Mouse (Mus musculus): Measurements from ENCODE around the gene Gm6899. TPM values are rescaled to one million over a fixed set of nuclear protein-coding genes. Genes with fewer than 3 reads are reported as not detected.

Gm6899 gene
- total RNA-seq (2014; rRNA removed) (not detected in 2 replicates), polyA plus RNA-seq (2015; fragmentation: Nextera tagmentation; extraction: Ambion mirVana) (0.35 TPM in 1 of 2 replicates, not detected in the other)

DNA sequence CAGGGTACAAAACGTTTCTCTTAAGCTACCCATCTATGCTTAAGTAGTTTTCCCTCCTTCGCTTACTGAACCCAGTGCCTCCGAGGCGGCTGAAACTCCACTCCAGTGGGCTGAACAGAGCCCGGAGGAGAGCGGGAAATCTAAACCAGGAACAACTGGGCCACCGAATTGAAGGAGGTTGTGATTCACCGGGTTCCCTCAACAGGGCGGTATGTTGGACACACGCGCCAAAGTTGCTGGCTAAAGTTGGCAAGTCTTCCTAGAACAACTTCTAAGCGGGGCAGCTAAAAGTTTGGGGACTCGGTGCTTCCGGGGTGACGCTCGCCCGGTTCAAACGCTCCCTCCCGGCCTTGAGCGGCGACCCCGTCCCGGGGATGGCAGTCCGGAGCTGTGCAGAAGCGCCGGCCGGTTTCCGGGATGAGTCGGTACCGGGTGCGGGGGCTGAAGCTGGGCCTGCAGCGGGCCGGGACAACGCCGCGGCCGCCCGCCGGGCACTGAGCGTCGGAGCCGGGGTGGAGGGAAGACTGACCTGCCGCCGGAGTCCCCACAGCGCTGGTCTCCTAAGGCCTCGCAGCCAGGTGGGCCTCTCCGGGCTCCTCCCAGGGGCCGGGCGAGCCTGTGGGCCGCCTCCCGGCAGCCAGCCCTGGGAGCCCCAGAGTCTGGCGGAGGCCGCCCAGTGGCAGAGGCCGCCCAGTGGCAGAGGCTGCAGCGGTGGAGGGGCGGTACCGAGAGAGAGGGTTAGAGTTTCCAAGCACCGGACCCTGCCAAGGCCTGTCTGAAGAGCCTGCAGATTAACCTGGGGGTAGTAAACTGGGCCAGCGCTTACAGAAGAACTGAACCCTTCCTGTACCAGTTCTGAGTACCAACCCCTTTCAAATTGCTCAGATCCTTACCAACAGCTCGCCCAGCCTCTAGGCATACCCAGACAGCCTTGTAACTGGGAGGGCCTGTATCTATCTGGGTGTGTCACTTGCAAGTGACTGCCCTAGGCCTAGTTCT is at the start of gene Gm6899, which contains the start of gene Vrk2:
Gm6899 (plus strand) TSS at position 181 of the 999 bp plus-strand sequence.
Vrk2 (minus strand) TSS at position 939 of the 999 bp plus-strand sequence.
- H3K27ac ChIP-seq, result peak within 1 kb of the TSS; percentile 29
- peak within 1 kb of the TSS; percentile 57 for H3K4me3 ChIP-seq (ENCODE audit: low read length)
- H3K9me3 ChIP-seq (ENCODE audit: low read length), result no peaks in the 10 kb centered on the region
- peak within 1 kb of the TSS; percentile 51 for H3K9ac ChIP-seq (replicated peaks; ENCODE audit: low read length)
- H3K36me3 ChIP-seq (ENCODE audit: insufficient read depth, low read length), result no peaks in the 10 kb centered on the region
- WGBS, result 2% methylated on average over 47 of the region's 60 CpGs
- DNase-seq (ENCODE audit: low spot score) (peak; percentile 71), ATAC-seq (peak; percentile 97)
- peak; percentile 17; the same call in 1 of the 2 replicates for TF ChIP-seq CTCF (IDR thresholded peaks at IDR 0.05; ENCODE audit: low read depth)
- H3K27me3 ChIP-seq (ENCODE audit: insufficient read depth, low read length), result no peaks in the 10 kb centered on the region
- peak within 1 kb of the TSS; percentile 94 for H3K4me2 ChIP-seq (ENCODE audit: low read depth, low read length)
- H3K4me1 ChIP-seq (ENCODE audit: insufficient read depth, low read length), result no peaks in the 10 kb centered on the region

GRCm38 (mm10) chr11:26551551-26551950 is 41.5 kb upstream of the Gm6899 start:
- H3K36me3 ChIP-seq (ENCODE audit: insufficient read depth, low read length), result no peaks in the 10 kb centered on the region
- H3K4me3 ChIP-seq (ENCODE audit: low read length), result no peak overlapping the region
- H3K9ac ChIP-seq (replicated peaks; ENCODE audit: low read length), result no peak overlapping the region
- no peaks in the 10 kb centered on the region for H3K4me1 ChIP-seq (ENCODE audit: insufficient read depth, low read length)
- H3K4me2 ChIP-seq (ENCODE audit: low read depth, low read length), result no peak overlapping the region
- no peak for DNase-seq (ENCODE audit: low spot score)
- WGBS, result 94% methylated on average over 3 of the region's 3 CpGs
- H3K27ac ChIP-seq, result no peak overlapping the region
- H3K9me3 ChIP-seq (ENCODE audit: low read length), result no peaks in the 10 kb centered on the region
- no peak for ATAC-seq
- no peak for TF ChIP-seq CTCF (IDR thresholded peaks at IDR 0.05; ENCODE audit: low read depth)
- H3K27me3 ChIP-seq (ENCODE audit: insufficient read depth, low read length), result no peaks in the 10 kb centered on the region

DNA sequence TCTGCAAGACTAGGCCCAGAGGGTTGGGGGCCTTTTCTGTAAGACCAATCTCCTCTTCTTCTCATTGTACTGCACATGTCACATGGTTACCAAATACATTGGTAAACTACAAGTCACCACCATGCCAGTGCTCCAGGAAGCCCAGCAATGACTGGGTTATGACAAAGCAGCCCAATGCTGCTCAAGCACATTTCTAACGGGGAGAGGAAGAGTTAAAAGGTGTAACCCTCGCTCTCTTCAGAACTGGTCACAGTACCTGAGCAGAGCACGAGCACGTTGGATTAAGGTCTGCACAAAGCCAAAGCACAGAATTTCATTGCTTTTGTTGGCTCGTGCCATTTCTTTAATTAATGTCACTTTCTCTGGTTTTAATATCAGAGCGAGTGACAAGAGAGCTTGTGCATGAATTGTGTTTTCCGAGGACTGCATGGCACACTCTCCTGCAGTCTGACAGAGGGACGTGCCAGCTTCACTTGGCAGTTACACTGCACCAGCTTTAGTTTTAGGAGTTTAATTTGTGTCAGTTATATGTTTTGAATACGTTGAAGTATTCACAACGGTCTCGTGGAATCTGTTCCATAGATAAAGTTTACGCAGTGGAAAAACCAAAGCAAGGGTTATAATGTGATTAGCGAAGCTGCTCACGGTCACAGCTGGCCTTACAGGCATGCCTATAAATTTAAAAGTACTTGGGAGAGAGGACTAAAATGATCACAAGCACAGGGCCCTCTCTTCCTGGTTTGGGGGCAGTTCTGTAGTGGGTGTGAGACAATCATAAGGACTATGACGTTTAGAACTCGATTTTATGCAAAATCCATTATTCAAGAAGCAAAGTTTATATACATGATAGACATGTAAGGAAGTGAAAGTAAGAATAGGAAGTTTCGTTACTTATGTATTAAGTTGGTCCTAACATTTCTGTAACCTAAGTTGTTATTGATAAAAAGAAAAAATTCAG is 7.4 kb upstream of the Gm6899 start:
- H3K9me3 ChIP-seq (ENCODE audit: low read length), result no peaks in the 10 kb centered on the region
- no peak overlapping the region for H3K4me2 ChIP-seq (ENCODE audit: low read depth, low read length)
- no peak for ATAC-seq
- DNase-seq (ENCODE audit: low spot score), result no peak
- no peak for TF ChIP-seq CTCF (IDR thresholded peaks at IDR 0.05; ENCODE audit: low read depth)
- H3K9ac ChIP-seq (replicated peaks; ENCODE audit: low read length), result no peak overlapping the region
- 62% methylated on average over 17 of the region's 17 CpGs for WGBS
- H3K4me1 ChIP-seq (ENCODE audit: insufficient read depth, low read length), result 0 out of 2 replicates have a peak, but pooled peaks cover 4% of the 10 kb centered on the region
- H3K27ac ChIP-seq, result no peak overlapping the region
- H3K36me3 ChIP-seq (ENCODE audit: insufficient read depth, low read length), result no peaks in the 10 kb centered on the region
- no peaks in the 10 kb centered on the region for H3K27me3 ChIP-seq (ENCODE audit: insufficient read depth, low read length)
- H3K4me3 ChIP-seq (ENCODE audit: low read length), result no peak overlapping the region

DNA sequence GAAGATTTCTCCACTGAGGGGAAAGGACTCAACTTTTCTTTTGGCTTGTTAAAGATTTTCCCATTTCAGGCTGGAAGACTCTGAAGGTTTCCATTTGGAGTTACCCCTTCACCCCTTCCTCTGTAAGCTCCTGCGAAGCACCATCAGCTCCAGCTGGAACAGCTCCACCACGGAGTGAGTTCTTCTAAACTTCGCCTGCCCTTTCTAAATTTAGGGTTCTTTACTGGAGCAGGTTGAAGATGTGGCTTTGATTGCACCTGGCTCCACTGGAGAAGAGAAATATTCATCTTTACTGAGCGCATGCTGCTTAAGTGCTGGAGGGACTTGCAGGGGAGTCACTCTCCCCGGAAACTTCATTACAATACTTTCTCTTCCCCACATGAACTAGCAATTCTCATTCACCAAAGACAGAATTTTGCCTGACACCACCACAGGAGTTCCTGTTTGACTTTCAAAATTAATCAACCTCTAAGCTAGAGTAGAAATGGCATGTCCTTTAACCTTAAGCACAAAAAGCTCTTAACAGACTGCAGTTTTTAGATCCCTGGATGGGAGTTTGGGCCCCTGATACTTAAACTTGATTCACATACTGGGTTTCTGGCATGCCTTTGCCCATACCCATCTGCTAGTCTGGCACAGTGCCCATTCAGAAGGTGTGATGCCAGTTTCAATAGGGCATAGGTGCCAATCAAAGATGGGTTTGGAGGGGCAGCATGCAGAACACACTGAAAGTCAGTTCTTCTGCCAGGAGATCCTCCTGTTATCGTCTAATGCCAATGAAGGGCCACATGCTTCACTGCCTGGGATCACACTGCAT is 6.5 kb upstream of the Gm6899 start:
- H3K4me2 ChIP-seq (ENCODE audit: low read depth, low read length), result no peak overlapping the region
- H3K27ac ChIP-seq, result no peak overlapping the region
- no peak overlapping the region for H3K4me3 ChIP-seq (ENCODE audit: low read length)
- peak; percentile 72 for DNase-seq (ENCODE audit: low spot score)
- no peaks in the 10 kb centered on the region for H3K36me3 ChIP-seq (ENCODE audit: insufficient read depth, low read length)
- 0 out of 2 replicates have a peak, but pooled peaks cover 4% of the 10 kb centered on the region for H3K4me1 ChIP-seq (ENCODE audit: insufficient read depth, low read length)
- H3K27me3 ChIP-seq (ENCODE audit: insufficient read depth, low read length), result no peaks in the 10 kb centered on the region
- no peaks in the 10 kb centered on the region for H3K9me3 ChIP-seq (ENCODE audit: low read length)
- ATAC-seq, result peak; percentile 92
- H3K9ac ChIP-seq (replicated peaks; ENCODE audit: low read length), result no peak overlapping the region
- no peak for TF ChIP-seq CTCF (IDR thresholded peaks at IDR 0.05; ENCODE audit: low read depth)
- WGBS, result 51% methylated on average over 6 of the region's 6 CpGs

GRCm38 (mm10) chr11:26587184-26587524 is 5.9 kb upstream of the Gm6899 start:
- Histone ChIP-seq H3K27ac (no peak overlapping the region), H3K4me3 (ENCODE audit: low read length) (no peak overlapping the region), H3K36me3 (ENCODE audit: insufficient read depth, low read length) (no peaks in the 10 kb centered on the region), H3K27me3 (ENCODE audit: insufficient read depth, low read length) (no peaks in the 10 kb centered on the region), H3K4me2 (ENCODE audit: low read depth, low read length) (no peak overlapping the region), H3K9ac (replicated peaks; ENCODE audit: low read length) (no peak overlapping the region), H3K9me3 (ENCODE audit: low read length) (no peaks in the 10 kb centered on the region), H3K4me1 (ENCODE audit: insufficient read depth, low read length) (0 out of 2 replicates have a peak, but pooled peaks cover 4% of the 10 kb centered on the region)
- WGBS, result 74% methylated on average over 1 of the region's 1 CpGs
- DNase-seq (ENCODE audit: low spot score) (no peak), ATAC-seq (peak; percentile 62; the same call in 1 of the 2 replicates)
- no peak for TF ChIP-seq CTCF (IDR thresholded peaks at IDR 0.05; ENCODE audit: low read depth)
